Mouse (Mus musculus) liver, adult 2 months (tissue): Measurements from ENCODE around the gene Tshz2. TPM values are rescaled to one million over a fixed set of nuclear protein-coding genes. Genes with fewer than 3 reads are reported as not detected.

Source experiments
- DNase-seq: peaks from one replicate; pipeline ENCODE4 v3.0.0-alpha.2; 2011; ENCODE audit warnings: low read depth, low spot score; ENCODE audit errors: extremely low read depth
- H3K27ac ChIP-seq: fragments of 200-500 bp; replicated peaks from 2 replicates; pipeline ENCODE4 v1.5.1; 2012; ENCODE audit warnings: low read depth, mild to moderate bottlenecking, control low read depth, inconsistent platforms, low read length; ENCODE audit not compliant: insufficient read depth
- H3K27me3 ChIP-seq: fragments of 200-500 bp; 2 replicates; pipeline ENCODE4 v1.6.1; 2012; ENCODE audit warnings: mild to moderate bottlenecking, moderate library complexity, low read length, inconsistent platforms; ENCODE audit not compliant: control insufficient read depth, insufficient read depth
- H3K36me3 ChIP-seq: fragments of 200-500 bp; 2 replicates; pipeline ENCODE4 v1.6.1; 2012; ENCODE audit warnings: low read length, inconsistent platforms; ENCODE audit not compliant: control insufficient read depth, insufficient read depth
- H3K4me1 ChIP-seq: fragments of 200-500 bp; 2 replicates; pipeline ENCODE4 v1.6.1; 2011; ENCODE audit warnings: low read length; ENCODE audit not compliant: control insufficient read depth, insufficient read depth
- H3K4me3 ChIP-seq: fragments of 200-500 bp; 2 replicates; pipeline ENCODE4 v1.5.1; 2011; ENCODE audit warnings: low read depth, mild to moderate bottlenecking, control low read depth, low read length, moderate library complexity; ENCODE audit not compliant: insufficient read depth
- H3K79me2 ChIP-seq: fragments of 200-500 bp; 2 replicates; pipeline ENCODE4 v1.6.1; 2012; ENCODE audit warnings: inconsistent platforms, mild to moderate bottlenecking, low read length, moderate library complexity; ENCODE audit not compliant: control insufficient read depth, insufficient read depth
- H3K9ac ChIP-seq: fragments of 200-500 bp; 2 replicates; pipeline ENCODE4 v1.6.1; 2012; ENCODE audit warnings: low read depth, mild to moderate bottlenecking, control low read depth, inconsistent platforms, low read length
- CTCF ChIP-seq: fragments of 200-500 bp; IDR thresholded peaks from 2 replicates; pipeline ENCODE4 v1.5.1; 2011; ENCODE audit warnings: low read depth, low read length, control low read depth
- POLR2A ChIP-seq: fragments of 200-500 bp; IDR thresholded peaks from 2 replicates; pipeline ENCODE4 v1.6.1; 2011; ENCODE audit warnings: low read length, control low read depth; ENCODE audit not compliant: insufficient read depth; ENCODE audit errors: extremely low read depth
- whole genome bisulfite sequencing: fragments of 180-500 bp; shearing (Covaris S2); methylation state at CpG from one replicate; pipeline ENCODE4 v1.1.7; 2018; 5-methylcytosine and 5-hydroxymethylcytosine counted together
- polyA plus RNA-seq: library from polyadenylated mRNA; depleted of rRNA; stranded (reverse); fragments of >200 nt; gene quantifications from 2 replicates; pipeline ENCODE4 v1.2.3, GENCODE M21; 2012
- total RNA-seq: library from RNA; depleted of rRNA; stranded (reverse); fragments of >200 nt; gene quantifications from 2 replicates; pipeline ENCODE4 v1.2.3, GENCODE M21; 2014

The Tshz2 gene
- total and polyA plus RNA-seq, 2 experiments: 3.3 to 4.1 TPM

DNA sequence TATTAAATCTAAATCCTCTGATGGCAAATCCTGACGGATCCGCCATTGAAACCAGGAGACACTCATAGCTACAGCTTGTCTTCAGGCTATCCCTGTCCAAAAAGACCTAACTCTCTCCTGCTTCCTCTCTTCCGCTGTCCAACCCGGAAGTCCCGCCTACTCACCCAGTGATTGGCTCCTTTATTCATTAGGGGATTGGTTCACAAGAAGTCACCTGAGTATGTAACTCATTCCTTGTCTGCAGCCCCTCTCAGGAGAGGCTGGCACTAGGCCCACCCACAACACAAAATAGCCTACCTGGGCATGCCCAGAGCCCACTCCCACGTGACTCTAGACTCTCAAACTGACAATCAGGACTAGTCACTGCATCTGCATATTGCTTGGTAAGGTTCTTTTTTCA is 337.7 kb downstream of the Tshz2 start:
- H3K4me1 ChIP-seq: no peaks in the 10 kb centered on the region
- DNase-seq: no peak
- no peaks in the 10 kb centered on the region for H3K27me3 ChIP-seq
- no peaks in the 10 kb centered on the region for H3K79me2 ChIP-seq
- no peak overlapping the region for H3K27ac ChIP-seq
- no peak for TF ChIP-seq CTCF
- no peak for TF ChIP-seq POLR2A
- H3K9ac ChIP-seq: no peak overlapping the region
- WGBS: 96% methylated on average over 6 of the region's 6 CpGs
- no peak overlapping the region for H3K4me3 ChIP-seq
- no peaks in the 10 kb centered on the region for H3K36me3 ChIP-seq

GRCm38 (mm10) chr2:169982925-169983324 is 350.1 kb downstream of the Tshz2 start:
- Histone ChIP-seq H3K4me3 (no peak overlapping the region), H3K4me1 (no peaks in the 10 kb centered on the region), H3K9ac (no peak overlapping the region), H3K27ac (no peak overlapping the region), H3K79me2 (no peaks in the 10 kb centered on the region), H3K27me3 (no peaks in the 10 kb centered on the region), H3K36me3 (no peaks in the 10 kb centered on the region)
- no peak for DNase-seq
- 93% methylated on average over 10 of the region's 10 CpGs for WGBS
- no peak for TF ChIP-seq CTCF

DNA sequence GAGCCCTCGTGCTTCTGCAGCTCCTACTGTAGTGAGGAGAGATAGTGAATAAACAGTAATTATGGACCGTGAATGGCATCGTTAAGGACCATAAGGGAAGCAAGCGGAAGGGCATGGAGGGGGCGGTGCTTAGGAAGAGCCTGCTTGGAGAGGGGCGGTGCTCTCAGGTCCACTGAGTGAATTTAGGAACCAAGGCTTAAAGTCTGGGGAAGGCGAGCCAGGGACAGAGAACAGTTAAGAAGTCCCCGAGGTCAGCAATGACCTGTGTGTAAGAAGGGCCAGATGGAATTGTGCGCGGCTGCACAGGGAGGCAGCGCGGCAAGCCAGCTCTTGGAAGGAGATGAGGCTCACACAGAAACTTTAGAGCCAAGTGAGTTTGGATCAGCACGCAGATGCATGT is 354.4 kb downstream of the Tshz2 start:
- Histone ChIP-seq H3K4me1 (no peaks in the 10 kb centered on the region), H3K4me3 (no peak overlapping the region), H3K27ac (no peak overlapping the region), H3K9ac (no peak overlapping the region), H3K79me2 (no peaks in the 10 kb centered on the region), H3K27me3 (no peaks in the 10 kb centered on the region), H3K36me3 (no peaks in the 10 kb centered on the region)
- no peak for DNase-seq
- WGBS: 72% methylated on average over 13 of the region's 13 CpGs
- no peak for TF ChIP-seq POLR2A

DNA sequence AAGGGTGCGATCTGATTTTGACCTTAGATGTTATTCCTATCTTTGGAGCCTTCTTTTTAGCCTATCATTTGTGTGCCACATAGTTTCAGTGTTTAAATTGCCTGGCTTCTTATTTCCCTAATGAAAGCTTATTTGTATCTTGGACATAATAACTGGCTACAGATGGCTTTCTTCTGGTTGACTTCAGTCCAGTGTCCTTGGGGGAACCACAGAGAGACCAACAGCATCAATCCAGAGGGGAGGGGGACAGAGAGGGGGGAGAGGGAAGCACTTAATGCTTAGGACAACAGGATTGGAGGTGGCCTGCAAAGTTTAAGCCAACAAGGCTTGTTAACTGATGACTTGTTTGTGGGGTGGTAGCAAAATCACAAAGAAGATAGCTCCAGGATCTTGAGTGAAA is 356.4 kb downstream of the Tshz2 start:
- H3K4me3 ChIP-seq: no peak overlapping the region
- 97% methylated on average over 1 of the region's 1 CpGs for WGBS
- TF ChIP-seq CTCF: no peak
- no peak for TF ChIP-seq POLR2A
- no peaks in the 10 kb centered on the region for H3K4me1 ChIP-seq
- no peak overlapping the region for H3K9ac ChIP-seq
- H3K27ac ChIP-seq: no peak overlapping the region
- H3K27me3 ChIP-seq: no peaks in the 10 kb centered on the region
- H3K36me3 ChIP-seq: no peaks in the 10 kb centered on the region
- no peak for DNase-seq
- H3K79me2 ChIP-seq: no peaks in the 10 kb centered on the region

- DNase-seq: no peak
- WGBS: 87% methylated on average over 7 of the region's 7 CpGs
- no peak for TF ChIP-seq CTCF
- TF ChIP-seq POLR2A: no peak
- Histone ChIP-seq H3K36me3 (no peaks in the 10 kb centered on the region), H3K79me2 (no peaks in the 10 kb centered on the region), H3K27me3 (no peaks in the 10 kb centered on the region), H3K27ac (no peak overlapping the region), H3K4me3 (no peak overlapping the region), H3K9ac (no peak overlapping the region), H3K4me1 (no peaks in the 10 kb centered on the region)
These were observed 358.2 kb downstream of the Tshz2 start for GRCm38 (mm10) chr2:169990991-169991390.

GRCm38 (mm10) chr2:169995987-169996386 is 363.2 kb downstream of the Tshz2 start:
- Histone ChIP-seq H3K9ac (peak overlapping the region; percentile 28; the same call in 1 of the 2 replicates), H3K4me1 (no peaks in the 10 kb centered on the region; the same call in 1 of the 2 replicates), H3K27me3 (no peaks in the 10 kb centered on the region), H3K36me3 (no peaks in the 10 kb centered on the region), H3K4me3 (peak overlapping the region; percentile 29; the same call in 1 of the 2 replicates), H3K27ac (peak overlapping the region; percentile 37), H3K79me2 (no peaks in the 10 kb centered on the region)
- TF ChIP-seq POLR2A (no peak), CTCF (no peak)
- DNase-seq: no peak
- 19% methylated on average over 12 of the region's 12 CpGs for WGBS
